Mouse (Mus musculus): ENCODE measurements around the gene Mboat2. TPM values are rescaled to one million over a fixed set of nuclear protein-coding genes. Genes with fewer than 3 reads are reported as not detected.

Mboat2 gene
- polyA plus RNA-seq, 1 experiment from 2014 or later, result 69.0 TPM

GRCm38 (mm10) chr12:24886800-24887199, 56.1 kb downstream of the Mboat2 start:
- Histone ChIP-seq H3K9ac (ENCODE audit: low read depth, low read length) (no peak overlapping the region), H3K36me3 (ENCODE audit: control insufficient read depth, insufficient read depth, low read length) (peaks cover 13% of the 10 kb centered on the region), H3K4me2 (ENCODE audit: low read length) (no peak overlapping the region), H3K4me1 (ENCODE audit: control insufficient read depth, insufficient read depth, low read length) (no peaks in the 10 kb centered on the region), H3K27ac (ENCODE audit: low read length) (no peak overlapping the region), H3K27me3 (ENCODE audit: control insufficient read depth, insufficient read depth, low read depth, low read length) (no peaks in the 10 kb centered on the region), H3K4me3 (ENCODE audit: low read depth, low read length) (no peak overlapping the region), H3K9me3 (replicated peaks; ENCODE audit: control insufficient read depth, low read length, poor library complexity, severe bottlenecking) (no peaks in the 10 kb centered on the region)
- ATAC-seq, result no peak

DNA sequence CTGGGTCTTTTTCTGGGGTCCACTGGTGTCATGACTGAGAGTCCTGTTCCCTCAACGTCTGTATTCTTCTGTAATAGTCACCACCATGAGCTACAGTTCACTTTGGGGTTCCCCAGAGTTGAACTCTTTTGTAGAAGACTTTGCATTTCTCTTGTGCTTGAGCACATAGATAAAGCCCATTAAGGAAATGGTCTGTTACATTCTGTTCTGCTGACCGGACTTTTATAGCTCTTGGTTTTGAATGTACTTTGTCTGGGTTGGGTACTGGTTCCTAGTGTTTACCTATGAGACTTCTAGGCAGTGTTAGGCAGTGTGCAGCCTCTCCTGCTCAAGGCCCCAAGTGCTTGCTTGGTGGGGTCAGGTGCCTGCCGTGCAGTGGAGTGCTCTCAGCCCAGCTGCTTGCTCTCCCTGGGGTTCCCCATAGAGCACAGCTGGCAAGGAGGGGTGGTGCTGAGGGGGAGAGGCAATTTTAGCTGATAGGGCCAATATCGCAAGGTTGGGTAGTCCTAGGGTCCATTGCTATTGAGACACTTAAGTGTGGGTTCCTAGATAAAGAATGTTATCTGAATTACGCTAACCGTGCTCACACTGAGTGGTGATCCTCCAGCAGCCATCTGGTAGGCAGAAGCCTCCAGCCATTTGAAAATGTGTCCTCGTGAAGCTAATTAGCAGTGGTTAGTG, 58.8 kb downstream of the Mboat2 start:
- peaks cover 8% of the 10 kb centered on the region; the same call in 1 of the 2 replicates for H3K4me1 ChIP-seq (ENCODE audit: control insufficient read depth, insufficient read depth, low read length)
- H3K27me3 ChIP-seq (ENCODE audit: control insufficient read depth, insufficient read depth, low read depth, low read length), result no peaks in the 10 kb centered on the region
- H3K27ac ChIP-seq (ENCODE audit: low read length), result no peak overlapping the region
- WGBS, result 72% methylated on average over 7 of the region's 7 CpGs
- H3K9me3 ChIP-seq (replicated peaks; ENCODE audit: control insufficient read depth, low read length, poor library complexity, severe bottlenecking), result no peaks in the 10 kb centered on the region
- H3K36me3 ChIP-seq (ENCODE audit: control insufficient read depth, insufficient read depth, low read length), result peaks cover 9% of the 10 kb centered on the region
- H3K9ac ChIP-seq (ENCODE audit: low read depth, low read length), result no peak overlapping the region
- no peak overlapping the region for H3K4me3 ChIP-seq (ENCODE audit: low read depth, low read length)
- no peak overlapping the region for H3K4me2 ChIP-seq (ENCODE audit: low read length)
- ATAC-seq, result no peak

- WGBS, result 76% methylated on average over 2 of the region's 2 CpGs
These were observed 59.5 kb downstream of the Mboat2 start for GRCm38 (mm10) chr12:24890158-24890557.

DNA sequence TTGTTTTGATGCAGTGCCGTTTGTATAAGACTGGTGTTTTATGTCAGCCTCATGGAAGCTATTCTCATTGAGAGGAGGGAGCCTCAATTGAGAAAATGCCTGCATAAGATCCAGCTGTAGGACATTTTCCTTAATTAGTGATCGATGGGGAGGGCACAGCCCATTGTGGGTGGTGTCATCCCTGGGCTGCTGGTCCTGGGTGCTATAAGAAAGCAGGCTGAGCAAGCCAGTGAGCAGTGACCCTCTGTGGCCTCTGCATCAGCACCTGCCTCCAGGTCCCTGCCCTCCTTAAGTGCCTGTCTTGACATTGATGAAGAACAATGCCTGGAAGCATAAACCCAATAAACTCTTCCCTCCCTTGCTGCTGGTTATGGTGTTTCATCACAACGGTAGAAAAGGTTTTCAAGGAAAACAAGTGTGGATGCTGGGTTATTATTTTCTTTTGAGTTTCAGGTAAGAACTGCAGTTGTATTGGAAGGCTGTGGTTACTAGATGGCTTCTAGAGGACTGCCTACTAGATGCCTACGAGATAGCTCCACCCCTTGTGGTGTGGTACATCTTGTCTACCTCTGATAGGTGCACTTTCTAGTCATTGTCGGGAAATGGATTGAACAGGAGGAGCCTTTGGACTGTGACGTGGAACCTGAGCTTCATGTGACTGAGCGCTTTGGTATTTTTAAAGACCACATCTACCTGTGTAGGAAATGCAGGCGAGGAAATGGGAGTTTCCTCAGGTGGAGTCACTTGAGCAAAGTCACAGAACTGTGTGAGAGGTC, 60.2 kb downstream of the Mboat2 start:
- no peak overlapping the region for H3K9ac ChIP-seq (ENCODE audit: low read depth, low read length)
- H3K4me1 ChIP-seq (ENCODE audit: control insufficient read depth, insufficient read depth, low read length), result peaks cover 8% of the 10 kb centered on the region; the same call in 1 of the 2 replicates
- 91% methylated on average over 8 of the region's 8 CpGs for WGBS
- no peak for ATAC-seq
- no peak overlapping the region for H3K4me2 ChIP-seq (ENCODE audit: low read length)
- H3K27ac ChIP-seq (ENCODE audit: low read length), result no peak overlapping the region
- H3K9me3 ChIP-seq (replicated peaks; ENCODE audit: control insufficient read depth, low read length, poor library complexity, severe bottlenecking), result no peaks in the 10 kb centered on the region
- peaks cover 8% of the 10 kb centered on the region; the same call in 1 of the 2 replicates for H3K36me3 ChIP-seq (ENCODE audit: control insufficient read depth, insufficient read depth, low read length)
- no peak overlapping the region for H3K4me3 ChIP-seq (ENCODE audit: low read depth, low read length)
- no peaks in the 10 kb centered on the region for H3K27me3 ChIP-seq (ENCODE audit: control insufficient read depth, insufficient read depth, low read depth, low read length)

More at GRCm38 (mm10) chr12:24890158-24890557, 59.5 kb downstream of the Mboat2 start:
- peaks cover 8% of the 10 kb centered on the region; the same call in 1 of the 2 replicates for H3K4me1 ChIP-seq (ENCODE audit: control insufficient read depth, insufficient read depth, low read length)
- no peak overlapping the region for H3K4me2 ChIP-seq (ENCODE audit: low read length)
- no peak overlapping the region for H3K4me3 ChIP-seq (ENCODE audit: low read depth, low read length)
- peaks cover 7% of the 10 kb centered on the region; the same call in 1 of the 2 replicates for H3K36me3 ChIP-seq (ENCODE audit: control insufficient read depth, insufficient read depth, low read length)
- no peak for ATAC-seq
- no peak overlapping the region for H3K9ac ChIP-seq (ENCODE audit: low read depth, low read length)
- no peaks in the 10 kb centered on the region for H3K9me3 ChIP-seq (replicated peaks; ENCODE audit: control insufficient read depth, low read length, poor library complexity, severe bottlenecking)
- no peaks in the 10 kb centered on the region for H3K27me3 ChIP-seq (ENCODE audit: control insufficient read depth, insufficient read depth, low read depth, low read length)
- H3K27ac ChIP-seq (ENCODE audit: low read length), result no peak overlapping the region

DNA sequence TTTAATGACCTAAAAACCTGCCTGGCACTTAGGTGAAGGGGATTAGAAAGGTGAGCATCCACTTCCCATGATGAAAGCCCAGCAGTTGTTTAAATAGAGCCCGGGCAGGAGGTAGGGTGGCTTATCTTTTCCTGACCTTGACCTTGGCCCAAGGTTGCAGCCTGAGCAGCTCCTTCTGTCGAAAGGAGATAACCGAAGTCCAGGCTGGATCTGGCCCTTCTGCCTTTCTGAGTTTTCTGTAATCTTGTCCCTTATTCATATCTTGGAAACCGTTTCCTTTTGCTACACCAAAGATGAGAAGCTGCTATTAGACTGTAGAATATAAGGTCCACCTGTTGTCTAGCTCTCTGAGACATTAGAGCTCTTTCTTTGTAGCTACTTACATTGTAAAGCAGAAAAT, 61.9 kb downstream of the Mboat2 start:
- Histone ChIP-seq H3K4me3 (ENCODE audit: low read depth, low read length) (no peak overlapping the region), H3K9me3 (replicated peaks; ENCODE audit: control insufficient read depth, low read length, poor library complexity, severe bottlenecking) (no peaks in the 10 kb centered on the region), H3K4me1 (ENCODE audit: control insufficient read depth, insufficient read depth, low read length) (peaks cover 8% of the 10 kb centered on the region; the same call in 1 of the 2 replicates), H3K27me3 (ENCODE audit: control insufficient read depth, insufficient read depth, low read depth, low read length) (no peaks in the 10 kb centered on the region), H3K9ac (ENCODE audit: low read depth, low read length) (no peak overlapping the region), H3K4me2 (ENCODE audit: low read length) (no peak overlapping the region), H3K36me3 (ENCODE audit: control insufficient read depth, insufficient read depth, low read length) (peaks cover 8% of the 10 kb centered on the region; the same call in 1 of the 2 replicates), H3K27ac (ENCODE audit: low read length) (no peak overlapping the region)
- no peak for ATAC-seq
- WGBS, result 87% methylated on average over 4 of the region's 4 CpGs

GRCm38 (mm10) chr12:24893777-24894468, 63.2 kb downstream of the Mboat2 start:
- no peaks in the 10 kb centered on the region for H3K9me3 ChIP-seq (replicated peaks; ENCODE audit: control insufficient read depth, low read length, poor library complexity, severe bottlenecking)
- peaks cover 5% of the 10 kb centered on the region; the same call in 1 of the 2 replicates for H3K36me3 ChIP-seq (ENCODE audit: control insufficient read depth, insufficient read depth, low read length)
- H3K4me2 ChIP-seq (ENCODE audit: low read length), result no peak overlapping the region
- H3K27me3 ChIP-seq (ENCODE audit: control insufficient read depth, insufficient read depth, low read depth, low read length), result no peaks in the 10 kb centered on the region
- 22% methylated on average over 10 of the region's 10 CpGs for WGBS
- peak overlapping the region; percentile 16; the same call in 1 of the 2 replicates for H3K9ac ChIP-seq (ENCODE audit: low read depth, low read length)
- peaks cover 8% of the 10 kb centered on the region; the same call in 1 of the 2 replicates for H3K4me1 ChIP-seq (ENCODE audit: control insufficient read depth, insufficient read depth, low read length)
- H3K4me3 ChIP-seq (ENCODE audit: low read depth, low read length), result no peak overlapping the region
- peak; percentile 87 for ATAC-seq
- H3K27ac ChIP-seq (ENCODE audit: low read length), result peak overlapping the region; percentile 41

- no peak for ATAC-seq
- Histone ChIP-seq H3K27me3 (ENCODE audit: control insufficient read depth, insufficient read depth, low read depth, low read length) (no peaks in the 10 kb centered on the region), H3K4me2 (ENCODE audit: low read length) (no peak overlapping the region), H3K4me1 (ENCODE audit: control insufficient read depth, insufficient read depth, low read length) (peaks cover 8% of the 10 kb centered on the region; the same call in 1 of the 2 replicates), H3K36me3 (ENCODE audit: control insufficient read depth, insufficient read depth, low read length) (peaks cover 5% of the 10 kb centered on the region), H3K27ac (ENCODE audit: low read length) (no peak overlapping the region), H3K9ac (ENCODE audit: low read depth, low read length) (no peak overlapping the region), H3K4me3 (ENCODE audit: low read depth, low read length) (no peak overlapping the region), H3K9me3 (replicated peaks; ENCODE audit: control insufficient read depth, low read length, poor library complexity, severe bottlenecking) (no peaks in the 10 kb centered on the region)
- WGBS, result 89% methylated on average over 5 of the region's 5 CpGs
These were observed 64.7 kb downstream of the Mboat2 start for GRCm38 (mm10) chr12:24895352-24895751.

DNA sequence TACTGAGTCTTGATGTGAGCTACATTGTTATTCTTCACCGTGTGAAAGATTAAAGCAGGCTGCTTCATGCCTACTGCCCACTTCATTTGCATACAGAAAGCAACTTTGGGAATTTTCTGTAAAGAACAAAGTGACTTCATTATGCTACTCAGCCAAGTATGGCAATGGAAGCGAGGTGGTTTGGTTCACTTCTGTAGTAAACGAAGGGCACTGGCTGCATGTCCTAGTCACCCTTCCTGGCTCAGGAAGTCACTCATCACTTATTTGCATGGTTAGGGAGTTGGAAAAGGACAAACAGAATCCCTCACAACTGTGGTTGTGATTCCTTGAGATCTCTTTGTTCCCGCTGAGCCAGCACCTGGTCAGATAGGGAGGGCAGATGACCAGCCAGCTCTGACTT, 66.7 kb downstream of the Mboat2 start:
- Histone ChIP-seq H3K9me3 (replicated peaks; ENCODE audit: control insufficient read depth, low read length, poor library complexity, severe bottlenecking) (no peaks in the 10 kb centered on the region), H3K27ac (ENCODE audit: low read length) (no peak overlapping the region), H3K4me1 (ENCODE audit: control insufficient read depth, insufficient read depth, low read length) (peaks cover 8% of the 10 kb centered on the region; the same call in 1 of the 2 replicates), H3K4me2 (ENCODE audit: low read length) (no peak overlapping the region), H3K9ac (ENCODE audit: low read depth, low read length) (no peak overlapping the region), H3K27me3 (ENCODE audit: control insufficient read depth, insufficient read depth, low read depth, low read length) (no peaks in the 10 kb centered on the region), H3K36me3 (ENCODE audit: control insufficient read depth, insufficient read depth, low read length) (peaks cover 9% of the 10 kb centered on the region), H3K4me3 (ENCODE audit: low read depth, low read length) (no peak overlapping the region)
- 58% methylated on average over 4 of the region's 4 CpGs for WGBS
- no peak for ATAC-seq
